Mouse (Mus musculus) limb, embryonic 14.5 days (tissue): ENCODE measurements around the gene Eps8l1. TPM values are rescaled to one million over a fixed set of nuclear protein-coding genes. Genes with fewer than 3 reads are reported as not detected.

Experiments used
- ATAC-seq: fragments of 200-750 bp; cut with Nextera tagmentation; 2 replicates; pipeline ENCODE4 v1.8.0; 2017; ENCODE audit warnings: low read depth, moderate number of reproducible peaks, moderate TSS enrichment; ENCODE audit not compliant: low FRiP score
- DNase-seq: peaks from one replicate; pipeline ENCODE4 v3.0.0-alpha.2; 2015; ENCODE audit warnings: low spot score
- H3K27ac ChIP-seq: fragments of 300-500 bp; sonication (generic); replicated peaks from 2 replicates; pipeline ENCODE4 v1.5.1; 2014; ENCODE audit warnings: low read depth, mild to moderate bottlenecking, low read length, moderate library complexity, mixed read lengths
- H3K27me3 ChIP-seq: fragments of 300-500 bp; sonication (generic); 2 replicates; pipeline ENCODE4 v1.6.1; 2014; ENCODE audit warnings: low read length, mixed read lengths; ENCODE audit not compliant: control insufficient read depth, insufficient read depth
- H3K36me3 ChIP-seq: fragments of 300-500 bp; sonication (generic); 2 replicates; pipeline ENCODE4 v1.6.1; 2014; ENCODE audit warnings: mild to moderate bottlenecking, low read length, moderate library complexity, mixed read lengths; ENCODE audit not compliant: control insufficient read depth, insufficient read depth
- H3K4me1 ChIP-seq: fragments of 300-500 bp; sonication (generic); 2 replicates; pipeline ENCODE4 v1.6.1; 2014; ENCODE audit warnings: antibody characterized with exemption, low read length, mixed read lengths; ENCODE audit not compliant: control insufficient read depth, insufficient read depth
- H3K4me2 ChIP-seq: fragments of 300-500 bp; sonication (generic); replicated peaks from 2 replicates; pipeline ENCODE4 v1.6.1; 2014; ENCODE audit warnings: low read depth, mild to moderate bottlenecking, low read length, moderate library complexity; ENCODE audit not compliant: severe bottlenecking
- H3K4me3 ChIP-seq: fragments of 300-500 bp; sonication (generic); replicated peaks from 2 replicates; pipeline ENCODE4 v1.5.1; 2014; ENCODE audit warnings: low read length
- H3K9ac ChIP-seq: fragments of 300-500 bp; sonication (generic); 2 replicates; pipeline ENCODE4 v1.6.1; 2014; ENCODE audit warnings: mild to moderate bottlenecking, low read depth, low read length, moderate library complexity; ENCODE audit not compliant: severe bottlenecking
- H3K9me3 ChIP-seq: fragments of 300-500 bp; sonication (generic); 2 replicates; pipeline ENCODE4 v1.6.1; 2016; ENCODE audit warnings: low read length; ENCODE audit not compliant: control insufficient read depth
- POLR2A ChIP-seq: fragments of 200-500 bp; IDR thresholded peaks from 2 replicates; pipeline ENCODE4 v1.8.0; 2012; ENCODE audit warnings: inconsistent platforms, mild to moderate bottlenecking, moderate library complexity, borderline replicate concordance; ENCODE audit not compliant: insufficient read depth, insufficient read length; ENCODE audit errors: extremely low read depth
- WGBS: fragments of 180-500 bp; shearing (Covaris S2); extraction: QIAGEN DNeasy Blood & Tissue Kit; methylation state at CpG from one replicate; pipeline ENCODE4 v1.1.7; 2014; 5-methylcytosine and 5-hydroxymethylcytosine counted together
- polyA plus RNA-seq, 2 experiments: library from polyadenylated mRNA; depleted of rRNA in 1 of 2; stranded (reverse) in 1 of 2; unstranded in 1 of 2; fragments of >200 nt; fragmentation: Nextera tagmentation in 1 of 2; extraction: Ambion mirVana in 1 of 2; gene quantifications; 2 replicates each; pipeline versions ENCODE4 v1.2.1 to v1.2.3; 2012 to 2014

Gene Eps8l1
- polyA plus RNA-seq, 2 experiments = 1.9 to 6.9 TPM

GRCm38 (mm10) chr7:4447138-4447537 is 13.3 kb upstream of the Eps8l1 start:
- H3K4me2 ChIP-seq = no peak overlapping the region
- no peak overlapping the region for H3K9ac ChIP-seq
- no peaks in the 10 kb centered on the region; the same call in 1 of the 2 replicates for H3K4me1 ChIP-seq
- ATAC-seq = no peak
- no peak for DNase-seq
- WGBS = 8% methylated on average over 1 of the region's 1 CpGs
- no peaks in the 10 kb centered on the region for H3K27me3 ChIP-seq
- peaks cover 21% of the 10 kb centered on the region for H3K36me3 ChIP-seq
- no peak overlapping the region for H3K4me3 ChIP-seq
- TF ChIP-seq POLR2A = no peak
- no peak overlapping the region for H3K27ac ChIP-seq
- H3K9me3 ChIP-seq = no peaks in the 10 kb centered on the region

- Histone ChIP-seq H3K4me2 (no peak overlapping the region), H3K27ac (no peak overlapping the region), H3K4me3 (no peak overlapping the region), H3K9me3 (no peaks in the 10 kb centered on the region), H3K9ac (no peak overlapping the region), H3K4me1 (no peaks in the 10 kb centered on the region; the same call in 1 of the 2 replicates), H3K27me3 (no peaks in the 10 kb centered on the region), H3K36me3 (peaks cover 8% of the 10 kb centered on the region)
- no peak for ATAC-seq
- WGBS = 82% methylated on average over 3 of the region's 3 CpGs
- DNase-seq = no peak
- no peak for TF ChIP-seq POLR2A
Measured at GRCm38 (mm10) chr7:4448439-4448838, 12.0 kb upstream of the Eps8l1 start.

GRCm38 (mm10) chr7:4449211-4449610 is 11.3 kb upstream of the Eps8l1 start:
- ATAC-seq (no peak), DNase-seq (no peak)
- peaks cover under 1% of the 10 kb centered on the region; the same call in 1 of the 2 replicates for H3K36me3 ChIP-seq
- H3K9me3 ChIP-seq = no peaks in the 10 kb centered on the region
- H3K9ac ChIP-seq = no peak overlapping the region
- H3K4me2 ChIP-seq = no peak overlapping the region
- H3K4me3 ChIP-seq = no peak overlapping the region
- no peaks in the 10 kb centered on the region; the same call in 1 of the 2 replicates for H3K4me1 ChIP-seq
- no peak overlapping the region for H3K27ac ChIP-seq
- WGBS = 8% methylated on average over 2 of the region's 2 CpGs
- no peaks in the 10 kb centered on the region for H3K27me3 ChIP-seq
- no peak for TF ChIP-seq POLR2A

- Histone ChIP-seq H3K9ac (no peak overlapping the region), H3K4me2 (no peak overlapping the region), H3K9me3 (no peaks in the 10 kb centered on the region), H3K4me3 (no peak overlapping the region), H3K36me3 (no peaks in the 10 kb centered on the region), H3K4me1 (no peaks in the 10 kb centered on the region), H3K27ac (no peak overlapping the region), H3K27me3 (no peaks in the 10 kb centered on the region)
- TF ChIP-seq POLR2A = no peak
- no peak for DNase-seq
- WGBS = 7% methylated on average over 4 of the region's 4 CpGs
- ATAC-seq = no peak
Measured at GRCm38 (mm10) chr7:4452644-4453043, 7.8 kb upstream of the Eps8l1 start.

GRCm38 (mm10) chr7:4464194-4464824 is 3.8 kb downstream of the Eps8l1 start:
- H3K9ac ChIP-seq = no peak overlapping the region
- H3K4me3 ChIP-seq = no peak overlapping the region
- no peak for TF ChIP-seq POLR2A
- H3K36me3 ChIP-seq = no peaks in the 10 kb centered on the region
- no peak overlapping the region for H3K27ac ChIP-seq
- no peak overlapping the region for H3K4me2 ChIP-seq
- H3K9me3 ChIP-seq = no peaks in the 10 kb centered on the region
- H3K4me1 ChIP-seq = no peaks in the 10 kb centered on the region
- DNase-seq = no peak
- H3K27me3 ChIP-seq = no peaks in the 10 kb centered on the region
- 7% methylated on average over 12 of the region's 12 CpGs for WGBS
- no peak; the same call in 1 of the 2 replicates for ATAC-seq
